Mouse (Mus musculus) urinary bladder, postnatal 4 days (tissue): ENCODE data around the gene Rif1.
"Not testable (repeated sequence)": the region's sequence is repeated elsewhere in the genome, so short reads cannot be mapped to it uniquely, and the experiment has no call there.

Experiments
- DNase-seq, 2 experiments: peaks; one replicate each; pipeline ENCODE4 v3.0.0; 2021 to 2022; ENCODE audit warnings: low spot score in 2 of 2

Gene Rif1

GRCm38 (mm10) chr2:52071241-52071991, 1.2 kb upstream of the Rif1 start:
- no peak for DNase-seq

GRCm38 (mm10) chr2:52072065-52072490, 554 bp upstream of the Rif1 start:
- DNase-seq = peak in 1 of 2 experiments; percentile 18

GRCm38 (mm10) chr2:52073141-52073904, 691 bp downstream of the Rif1 start:
- DNase-seq = no peak

DNA sequence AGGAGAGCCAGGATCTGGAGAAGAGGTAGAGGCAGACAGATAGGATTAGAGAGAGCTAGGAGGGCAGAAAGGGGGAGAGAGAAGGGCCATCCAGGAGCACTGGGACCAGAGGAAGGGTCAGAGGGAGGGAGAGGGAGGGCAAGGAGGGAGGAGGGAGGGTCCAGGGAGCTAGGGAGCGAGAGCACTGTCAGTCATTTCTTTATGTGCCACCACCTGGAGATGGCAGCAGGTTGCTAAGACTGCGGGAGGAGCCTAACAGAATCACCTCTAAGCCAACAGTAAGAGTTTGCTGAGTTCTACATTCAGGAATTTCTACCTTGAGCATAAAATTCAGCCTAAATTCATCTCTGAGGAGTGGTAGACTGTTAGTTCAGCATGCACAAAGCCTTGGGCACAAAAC, 6.0 kb downstream of the Rif1 start:
- no peak for DNase-seq

- no peak for DNase-seq
These were observed 11.4 kb downstream of the Rif1 start for GRCm38 (mm10) chr2:52084013-52084412.

GRCm38 (mm10) chr2:52084571-52084970, 11.9 kb downstream of the Rif1 start:
- DNase-seq = no peak

GRCm38 (mm10) chr2:52114086-52114485, 41.5 kb downstream of the Rif1 start:
- DNase-seq = no peak

DNA sequence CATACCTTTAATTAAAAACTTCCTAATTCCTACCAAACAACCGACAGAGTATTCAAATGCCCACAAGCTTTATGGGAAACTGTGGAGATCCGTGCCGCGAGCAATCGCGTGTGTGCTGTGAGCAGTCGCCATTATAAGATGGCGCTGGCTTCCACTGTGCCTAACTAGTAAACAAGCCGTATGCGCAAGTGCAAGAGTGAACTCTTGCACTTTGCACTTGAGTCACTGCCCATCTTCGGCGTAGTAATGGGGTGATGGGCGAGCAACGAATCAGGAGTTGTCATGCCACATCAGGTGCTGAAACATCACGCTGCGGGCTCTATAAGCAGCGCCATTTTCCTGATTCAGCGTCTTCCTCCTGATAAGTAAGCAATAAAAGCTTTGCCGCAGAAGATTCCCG, 58.7 kb downstream of the Rif1 start:
- not testable (repeated sequence) for DNase-seq

- no peak for DNase-seq
These were observed 60.7 kb downstream of the Rif1 start for GRCm38 (mm10) chr2:52133351-52133750.

DNA sequence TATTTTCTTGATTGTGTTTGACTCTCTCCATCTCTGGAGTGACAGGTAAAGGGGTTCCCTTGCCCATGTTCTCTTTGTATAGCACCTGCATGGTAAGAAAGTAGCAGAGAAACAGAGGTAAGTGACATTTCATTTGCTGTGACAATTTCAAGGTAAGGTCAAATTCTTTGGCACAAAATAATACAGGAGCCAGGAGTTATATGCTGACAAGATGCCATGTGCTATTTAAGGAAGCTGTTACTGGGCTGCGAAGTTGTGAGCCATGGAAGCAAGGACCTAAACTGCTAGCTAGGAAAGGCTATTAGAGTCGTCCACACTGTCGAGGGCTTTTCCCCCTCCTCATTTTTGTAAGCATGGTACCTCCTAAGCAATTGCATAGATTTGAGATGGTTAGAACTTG, 80.4 kb downstream of the Rif1 start:
- no peak for DNase-seq

DNA sequence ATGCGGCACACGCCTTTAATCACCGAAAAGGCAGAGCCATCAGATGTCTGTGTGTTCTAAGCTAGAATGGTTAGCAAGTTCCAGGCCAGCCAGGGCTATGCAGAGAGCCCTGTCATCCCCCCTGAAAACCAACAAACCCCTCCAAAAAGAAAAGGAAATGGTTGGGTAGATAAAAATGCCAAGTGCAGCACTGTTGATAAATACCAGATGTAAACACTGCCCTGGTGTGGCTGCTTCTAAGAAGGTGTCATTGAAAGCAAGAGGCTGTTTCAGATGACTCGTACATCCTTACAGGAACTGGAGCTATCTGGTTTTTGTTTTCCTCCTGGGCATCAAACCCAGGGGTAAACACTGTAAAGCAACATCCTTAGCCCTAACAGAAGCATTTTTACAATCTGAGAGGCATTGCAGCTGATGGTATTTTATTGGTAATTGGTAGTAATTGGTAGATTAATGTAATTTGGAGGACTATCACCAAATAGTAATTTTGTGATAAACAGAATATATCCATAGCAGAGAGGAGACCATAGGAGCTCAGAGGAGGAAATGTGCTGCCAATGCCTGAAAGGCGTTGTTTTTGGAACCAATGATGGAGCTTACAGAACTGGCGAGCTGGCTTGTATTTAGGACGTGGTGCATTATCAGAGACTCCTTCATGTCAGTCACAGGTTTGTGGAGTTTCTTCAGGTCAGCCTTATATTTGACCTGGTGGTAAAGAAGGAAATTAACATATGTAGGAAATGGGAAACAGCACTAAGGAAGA, 96.8 kb downstream of the Rif1 start:
- no peak for DNase-seq
